Mouse (Mus musculus): ENCODE results near the gene Elf4.

Gene Elf4

DNA sequence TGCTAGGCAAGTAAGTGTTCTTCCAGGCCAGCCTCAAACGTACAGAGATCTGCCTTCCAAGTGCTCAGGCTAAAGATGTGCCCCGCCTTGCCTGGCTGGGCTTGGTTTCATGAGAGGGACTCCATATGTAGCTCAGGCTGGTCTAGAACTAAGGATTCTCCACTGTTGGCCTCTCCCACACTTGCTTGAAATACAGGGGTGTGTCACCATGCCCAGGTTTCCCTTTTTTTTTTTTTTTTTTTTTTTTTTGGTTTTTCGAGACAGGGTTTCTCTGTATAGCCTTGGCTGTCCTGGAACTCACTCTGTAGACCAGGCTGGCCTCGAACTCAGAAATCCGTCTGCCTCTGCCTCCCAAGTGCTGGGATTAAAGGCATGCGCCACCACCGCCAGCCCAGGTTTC lies 26.9 kb downstream of the Elf4 start:
- DNase-seq (ENCODE audit: low read depth) = peak; percentile 24

DNA sequence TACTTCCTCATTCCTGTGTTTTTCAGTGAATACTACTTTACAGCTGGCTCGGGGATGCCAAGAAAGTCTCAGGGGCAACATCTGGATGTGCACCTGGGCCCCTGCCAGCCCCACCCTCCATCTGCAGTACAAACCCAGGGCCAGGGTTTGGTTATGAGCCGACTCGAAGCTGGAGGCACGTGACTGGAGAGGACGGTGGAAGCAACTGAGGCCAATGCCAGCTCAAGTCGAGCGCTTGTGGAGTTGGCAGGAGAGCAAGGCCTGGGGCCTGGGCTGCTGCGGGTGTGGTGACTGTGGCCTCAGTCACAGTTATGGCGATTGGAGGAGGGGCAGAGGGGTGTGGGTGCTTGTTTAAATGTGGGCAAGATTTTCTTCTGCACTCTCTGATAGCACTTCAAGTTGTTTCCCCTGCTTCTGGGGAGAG lies 27.4 kb downstream of the Elf4 start:
- peak; percentile 70 for DNase-seq (ENCODE audit: low read depth)

DNA sequence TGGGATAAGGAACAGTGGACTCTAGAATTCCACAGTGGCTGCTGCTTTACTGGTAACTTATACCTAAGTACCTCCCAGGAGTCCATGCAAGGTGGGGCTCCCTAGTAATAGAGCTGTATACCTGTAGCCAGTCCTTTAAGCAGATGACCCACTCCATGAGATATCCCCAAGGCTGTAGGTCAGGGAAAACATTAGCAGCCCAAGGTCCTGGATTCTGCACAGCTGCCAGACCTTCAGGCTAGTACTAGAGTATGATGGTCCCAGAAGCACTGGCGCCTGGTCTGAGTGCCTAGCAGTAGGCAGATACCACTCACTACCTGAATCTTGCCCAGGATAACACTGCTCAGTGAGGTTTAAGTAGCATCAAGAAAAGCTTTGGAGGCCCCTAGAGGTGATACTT lies 28.7 kb downstream of the Elf4 start:
- no peak for DNase-seq (ENCODE audit: low read depth)

DNA sequence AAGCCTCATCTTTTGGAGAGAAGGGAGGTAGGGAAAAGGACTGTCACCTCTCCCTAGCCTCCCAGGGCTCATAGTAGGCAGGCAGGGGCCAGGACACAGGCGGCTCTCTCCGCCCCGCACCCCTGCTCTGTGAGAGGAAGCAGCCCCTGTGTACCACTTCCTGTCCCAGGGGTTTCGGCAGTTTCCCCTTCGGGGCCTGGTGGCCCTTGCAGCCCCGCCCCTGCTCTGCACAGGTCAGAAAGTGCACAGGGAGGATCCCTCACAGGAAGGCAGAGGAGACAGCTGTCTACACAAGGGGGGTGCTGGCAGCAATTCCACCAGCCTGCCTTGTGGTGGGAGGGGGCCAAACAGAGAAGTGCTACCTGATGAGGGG lies 29.4 kb downstream of the Elf4 start:
- DNase-seq (ENCODE audit: low read depth) = peak; percentile 84

DNA sequence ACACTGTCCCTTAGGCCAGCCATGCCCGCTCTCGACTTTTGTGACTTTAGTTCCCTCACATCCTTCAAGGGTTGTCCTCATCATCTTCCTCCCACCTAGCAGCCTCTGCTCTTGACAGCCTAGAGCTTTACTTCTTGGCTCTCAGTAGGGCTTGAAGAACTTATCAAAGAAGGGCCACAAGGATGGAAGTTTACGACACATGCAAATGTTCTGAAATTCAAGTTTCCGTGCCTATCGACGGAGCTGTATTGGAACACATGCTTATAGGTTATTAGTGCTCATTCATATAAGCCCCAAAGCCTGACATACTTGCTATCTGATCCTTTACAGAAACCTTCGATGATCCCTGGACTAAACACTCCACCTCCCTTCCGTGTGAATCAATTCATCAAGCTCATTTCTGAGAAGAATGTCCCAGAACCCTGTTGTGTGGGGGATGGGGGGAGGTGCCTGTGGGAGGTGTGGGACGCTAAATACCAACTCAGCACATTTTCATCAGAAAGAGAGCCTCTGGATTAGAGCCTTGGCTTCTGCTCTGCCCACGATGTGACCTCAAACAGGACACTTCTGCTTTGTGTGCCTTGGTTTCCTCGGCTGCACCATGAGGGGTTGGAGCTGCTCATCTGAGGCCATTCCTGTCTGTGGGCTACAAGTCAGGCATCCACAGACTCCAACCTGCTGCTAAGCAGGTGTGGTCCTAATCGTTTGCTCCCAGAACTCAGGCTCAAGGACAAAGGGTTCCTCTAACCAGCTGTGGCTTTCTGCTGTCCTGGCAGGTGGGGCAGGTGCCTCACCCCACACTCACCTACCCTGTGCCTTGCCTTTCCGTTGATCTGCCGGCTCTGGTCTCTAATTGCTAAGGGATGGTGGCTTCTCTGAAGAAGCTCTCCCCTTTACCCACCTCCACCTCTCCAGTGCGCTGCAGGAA lies 30.1 kb downstream of the Elf4 start:
- DNase-seq (ENCODE audit: low read depth) = no peak

DNA sequence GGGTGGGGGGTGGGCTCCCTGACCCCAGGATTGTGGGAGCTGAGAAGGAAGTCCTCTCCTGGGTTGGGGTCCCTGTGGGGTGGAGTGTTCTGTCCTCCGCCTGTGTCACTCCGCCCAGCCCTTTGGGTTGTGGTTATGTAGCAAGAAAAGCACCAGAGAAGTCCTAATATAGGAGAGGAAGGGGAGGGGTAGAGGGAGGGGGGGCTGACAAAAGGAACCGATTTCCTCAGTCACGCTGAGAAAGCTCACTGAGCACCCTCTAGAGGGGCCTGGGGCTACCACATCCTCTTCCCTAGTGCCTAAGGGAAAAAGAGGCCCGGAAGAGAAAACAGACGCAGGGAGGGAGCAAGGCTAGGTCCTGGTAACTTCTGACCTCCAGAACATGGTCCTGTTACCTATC lies 33.4 kb downstream of the Elf4 start:
- DNase-seq (ENCODE audit: low read depth) = peak; percentile 89

DNA sequence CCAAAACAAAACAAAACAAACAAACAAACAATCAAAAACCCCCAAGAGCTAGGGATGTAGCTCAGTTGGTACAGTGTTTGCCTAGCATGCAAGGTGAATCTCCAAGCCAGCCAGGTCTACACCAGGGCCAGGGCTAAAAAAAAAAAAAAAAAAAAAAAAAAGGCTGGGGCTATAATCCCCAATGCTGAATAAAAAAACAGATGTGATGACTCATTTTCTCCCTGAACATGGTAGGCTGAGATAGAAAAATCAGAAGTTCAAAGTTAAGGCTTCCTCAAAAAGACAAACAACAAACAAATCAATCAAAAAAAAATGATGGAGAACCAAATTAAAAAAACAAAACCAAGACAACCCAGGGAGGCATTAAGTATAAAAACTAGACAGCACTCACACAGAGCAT lies 33.8 kb downstream of the Elf4 start:
- DNase-seq (ENCODE audit: low read depth) = peak; percentile 70

DNA sequence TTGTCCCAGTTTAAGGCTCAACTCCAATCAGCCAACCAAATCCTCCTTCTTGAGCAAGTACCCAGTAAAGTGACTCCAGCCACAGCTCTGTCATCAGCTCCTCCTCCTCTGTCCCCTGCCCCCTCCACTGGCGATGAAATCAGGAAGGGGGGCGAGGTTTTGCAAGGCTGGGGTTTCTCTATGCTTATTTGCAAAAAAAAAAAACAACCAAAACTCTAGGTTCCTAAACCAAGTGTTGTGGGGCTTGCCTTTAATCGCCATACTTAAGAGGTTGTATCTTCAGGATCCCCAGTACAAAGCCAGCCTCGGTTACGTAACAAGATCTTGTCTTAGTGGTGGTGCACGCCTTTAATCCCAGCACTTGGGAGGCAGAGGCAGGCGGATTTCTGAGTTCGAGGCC lies 34.3 kb downstream of the Elf4 start:
- peak; percentile 60 for DNase-seq (ENCODE audit: low read depth)

DNA sequence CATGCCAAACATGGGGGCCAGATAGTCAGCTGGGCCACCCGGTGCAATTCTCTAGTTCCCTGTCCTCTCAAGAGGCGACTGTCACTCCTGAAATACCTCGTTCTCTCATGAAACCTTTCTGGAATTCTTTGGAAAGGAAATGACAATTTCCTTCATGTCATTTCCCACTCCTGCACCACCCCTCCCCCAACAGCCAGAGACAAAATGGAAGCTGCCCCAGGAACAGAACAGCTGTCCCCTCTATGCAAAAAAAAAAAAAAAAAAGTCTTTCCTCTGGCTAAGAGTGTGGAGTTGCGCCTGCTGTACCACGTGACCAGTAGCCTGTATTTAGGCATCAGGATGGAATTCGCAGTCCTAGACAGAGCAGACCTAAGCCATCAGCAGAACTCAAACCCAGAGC lies 34.7 kb downstream of the Elf4 start:
- no peak for DNase-seq (ENCODE audit: low read depth)

DNA sequence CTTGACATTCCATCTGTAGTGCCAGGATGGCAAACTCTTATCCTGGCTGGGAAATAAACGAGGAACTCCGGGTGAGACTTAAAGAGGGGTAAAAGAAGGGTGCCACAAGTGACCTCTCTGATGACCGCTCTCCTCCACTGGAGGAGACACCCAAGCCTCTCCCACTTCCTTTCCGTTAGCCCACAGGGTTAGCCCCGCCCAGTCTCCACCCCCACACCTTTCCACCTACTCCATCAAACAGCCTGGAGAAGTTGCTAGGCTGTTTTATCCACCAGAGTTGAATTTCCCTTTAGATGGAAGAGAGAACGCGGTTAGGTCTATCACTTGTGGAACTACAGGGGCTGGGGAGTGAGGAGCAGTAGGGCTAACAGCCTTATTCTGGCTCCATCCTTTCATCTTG lies 37.7 kb downstream of the Elf4 start:
- DNase-seq (ENCODE audit: low read depth) = peak; percentile 84

DNA sequence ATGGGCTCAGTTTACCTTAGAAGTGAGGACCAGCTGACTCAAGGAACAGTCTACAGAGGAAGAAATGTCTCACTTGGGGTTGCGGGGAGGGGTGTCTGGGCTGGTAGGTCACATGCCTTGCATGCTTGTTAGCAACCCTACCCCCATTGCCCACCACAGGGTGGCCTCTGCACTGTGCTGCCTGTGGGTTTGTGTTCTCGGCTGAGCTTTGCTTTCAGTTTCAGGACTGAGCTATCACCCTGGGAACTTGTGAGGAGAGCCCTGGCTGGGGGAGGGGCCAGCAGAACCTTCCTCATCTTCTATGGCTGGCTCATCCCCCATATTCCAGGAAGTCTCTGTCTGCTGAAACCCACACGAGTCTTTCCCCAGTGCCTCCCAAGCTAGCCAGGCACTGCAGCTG lies 38.3 kb downstream of the Elf4 start:
- peak; percentile 88 for DNase-seq (ENCODE audit: low read depth)

DNA sequence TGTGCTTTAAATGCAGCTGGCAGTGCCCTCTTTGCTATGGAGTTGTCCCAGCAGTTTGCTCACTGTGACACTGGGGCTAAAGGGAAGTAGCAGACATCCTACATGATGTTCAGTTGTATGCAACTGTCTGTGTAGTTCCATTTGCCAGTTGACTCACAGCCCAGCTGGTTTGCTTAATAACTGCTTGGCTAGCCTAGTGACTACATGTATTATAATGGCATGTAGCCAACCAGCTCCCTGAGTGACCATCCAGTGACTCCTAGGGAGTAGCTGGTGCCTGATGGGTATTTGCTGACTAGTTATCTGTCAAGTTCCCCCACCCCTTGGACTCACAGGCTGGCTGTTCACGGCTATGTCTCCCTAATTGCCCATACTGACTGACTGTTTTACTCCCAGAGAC lies 39.3 kb downstream of the Elf4 start:
- peak; percentile 81 for DNase-seq (ENCODE audit: low read depth)

DNA sequence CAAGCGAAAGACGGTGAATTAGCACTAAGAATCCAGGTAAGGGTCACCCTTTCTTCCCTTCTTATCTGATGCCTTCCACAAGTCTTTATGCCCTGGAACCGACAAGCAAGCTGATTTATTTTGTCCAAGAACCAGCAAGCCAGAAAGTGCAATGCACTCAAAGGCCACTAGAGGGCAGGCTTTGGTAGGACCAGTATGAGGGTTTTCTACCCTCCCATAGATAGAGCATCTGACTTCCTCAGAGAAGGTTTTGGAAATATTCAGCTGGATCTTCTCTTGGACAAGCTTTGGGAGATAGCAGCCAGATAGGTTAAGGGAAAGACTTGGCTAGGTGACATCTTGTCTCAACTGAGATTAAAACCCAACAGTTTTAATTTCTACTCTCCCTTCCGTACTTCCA lies 39.9 kb downstream of the Elf4 start:
- peak; percentile 78 for DNase-seq (ENCODE audit: low read depth)

DNA sequence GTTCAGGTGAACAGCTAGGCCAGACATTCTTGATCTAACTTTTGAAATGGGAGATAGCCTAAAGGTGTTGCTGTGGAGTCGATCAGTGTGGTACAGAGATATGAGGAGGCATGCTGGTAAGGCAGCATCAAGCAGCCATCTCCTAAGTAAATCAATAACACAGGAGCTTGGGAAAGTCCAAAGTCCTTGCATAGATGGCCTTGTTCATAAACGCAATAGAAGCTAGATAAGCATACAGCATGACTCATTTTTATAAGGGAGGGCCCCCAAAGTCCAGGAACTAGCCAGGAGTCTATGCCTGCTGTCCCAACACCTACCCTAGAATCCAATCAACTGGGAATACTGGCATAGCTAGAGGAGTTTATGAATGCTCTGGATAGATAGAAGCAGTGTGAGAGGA lies 44.5 kb downstream of the Elf4 start:
- no peak for DNase-seq (ENCODE audit: low read depth)

DNA sequence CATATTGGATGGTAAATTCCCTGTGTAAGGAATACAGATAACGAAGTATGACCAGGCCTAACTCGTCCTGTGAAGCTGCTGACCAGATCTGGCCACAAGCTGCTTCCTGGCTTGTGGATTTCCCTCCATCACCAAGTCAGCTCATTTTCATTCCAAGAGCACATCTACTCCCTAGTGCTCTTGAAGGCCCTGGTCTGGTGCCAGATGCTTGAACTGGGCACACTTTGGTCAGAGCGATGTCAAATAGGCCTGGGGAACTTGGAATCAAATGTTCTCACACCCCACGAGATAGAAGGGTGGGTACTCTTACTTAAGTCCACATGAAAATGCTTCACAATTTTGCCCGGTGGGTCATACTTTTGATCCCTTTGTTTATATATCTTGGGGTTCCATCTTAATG lies 48.6 kb downstream of the Elf4 start:
- DNase-seq (ENCODE audit: low read depth) = no peak

DNA sequence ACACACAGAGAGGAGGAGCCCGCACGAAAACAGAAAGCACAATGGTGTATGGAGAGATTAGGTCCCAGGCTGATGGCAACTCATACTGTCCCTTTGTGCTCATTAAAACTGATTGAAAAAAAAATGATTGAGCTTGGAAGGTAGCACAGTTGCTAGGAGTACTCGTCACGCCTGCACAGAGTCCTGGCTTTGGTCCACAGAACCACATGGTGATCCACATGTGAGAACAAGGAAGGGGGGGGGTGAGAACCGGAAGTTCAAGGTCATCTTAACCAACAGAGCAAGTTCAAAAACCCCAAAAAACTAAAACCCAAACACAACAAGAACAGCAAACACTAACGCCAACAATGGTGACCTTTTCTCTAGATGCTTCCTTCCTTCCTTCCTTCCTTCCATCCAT lies 50.3 kb downstream of the Elf4 start:
- DNase-seq (ENCODE audit: low read depth) = no peak

DNA sequence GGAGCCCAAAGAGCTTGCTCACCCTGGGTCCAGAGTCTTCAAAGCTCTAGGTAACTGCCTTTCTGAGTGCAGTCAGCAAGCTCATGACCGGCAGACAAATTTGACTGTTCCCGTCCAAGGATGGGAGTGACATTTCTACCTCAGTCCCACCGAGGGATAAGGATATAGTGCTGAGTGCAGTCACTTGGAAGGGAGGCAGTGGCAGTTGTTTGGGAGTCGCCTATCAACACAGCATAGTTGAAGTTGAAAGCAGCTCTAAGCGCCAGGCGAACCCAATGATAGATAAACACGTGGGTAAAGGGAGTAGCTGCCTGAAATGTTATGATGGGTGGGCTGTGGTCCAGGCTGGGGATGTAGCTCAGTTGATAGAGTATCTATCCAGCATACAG lies 52.5 kb downstream of the Elf4 start:
- DNase-seq (ENCODE audit: low read depth) = no peak

DNA sequence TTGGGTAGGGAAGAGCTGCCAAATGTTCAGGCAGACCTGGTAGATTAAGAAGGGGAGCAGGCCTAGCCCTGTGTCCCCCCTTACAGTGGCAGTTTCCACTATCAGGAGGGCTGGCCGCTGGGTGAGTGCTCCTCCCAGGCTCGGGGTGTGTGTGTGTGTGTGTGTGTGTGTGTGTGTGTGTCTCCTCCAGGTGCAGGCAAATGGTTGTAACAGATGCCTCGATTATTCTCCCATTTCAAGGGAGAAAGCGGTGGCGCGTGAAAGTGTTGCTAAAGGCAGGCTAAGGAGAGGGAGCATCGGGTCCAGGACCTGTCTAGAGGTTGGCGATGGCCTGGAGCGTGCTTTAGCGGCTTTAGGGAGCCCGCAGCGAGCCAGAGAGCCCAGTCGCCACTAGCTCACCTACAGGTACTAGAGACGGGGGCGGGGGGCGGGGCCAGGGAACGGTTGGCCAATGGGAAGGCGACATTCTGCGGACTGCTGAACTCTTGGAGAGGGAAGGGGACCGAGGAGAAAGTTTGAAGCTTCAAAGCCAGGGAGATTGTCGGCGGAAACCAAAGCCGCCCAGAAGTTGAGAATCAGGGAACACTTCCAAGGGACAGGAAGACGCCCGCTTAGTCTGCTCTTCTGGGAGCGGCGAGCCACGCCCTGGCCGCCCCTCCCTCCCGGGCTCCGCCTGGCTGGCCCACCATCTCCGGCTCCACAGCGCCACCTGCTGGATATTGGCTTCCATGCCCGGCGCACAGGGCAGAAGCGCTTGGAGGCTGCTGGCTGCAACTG lies 53.1 kb downstream of the Elf4 start:
- DNase-seq (ENCODE audit: low read depth) = peak; percentile 77

DNA sequence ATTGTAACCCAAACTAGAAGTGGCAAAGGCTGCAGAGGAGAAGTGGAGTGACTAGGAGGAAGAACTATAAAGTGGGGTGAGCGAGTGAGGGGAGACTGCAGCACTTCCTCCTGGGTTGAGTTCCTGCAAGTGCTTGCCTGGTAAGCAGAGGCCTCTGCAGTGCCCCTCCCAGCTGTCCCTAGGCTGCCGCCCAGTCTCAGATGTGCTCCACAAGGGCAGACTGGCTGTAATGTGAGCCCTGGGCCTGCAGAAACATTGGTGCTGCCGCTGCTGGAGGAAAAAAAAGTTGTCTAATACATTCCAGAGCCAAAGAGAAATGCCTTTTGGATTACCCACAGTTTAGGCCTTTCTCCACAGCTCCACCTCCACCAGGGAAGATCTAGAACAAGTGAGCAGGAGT lies 57.8 kb downstream of the Elf4 start:
- DNase-seq (ENCODE audit: low read depth) = no peak

DNA sequence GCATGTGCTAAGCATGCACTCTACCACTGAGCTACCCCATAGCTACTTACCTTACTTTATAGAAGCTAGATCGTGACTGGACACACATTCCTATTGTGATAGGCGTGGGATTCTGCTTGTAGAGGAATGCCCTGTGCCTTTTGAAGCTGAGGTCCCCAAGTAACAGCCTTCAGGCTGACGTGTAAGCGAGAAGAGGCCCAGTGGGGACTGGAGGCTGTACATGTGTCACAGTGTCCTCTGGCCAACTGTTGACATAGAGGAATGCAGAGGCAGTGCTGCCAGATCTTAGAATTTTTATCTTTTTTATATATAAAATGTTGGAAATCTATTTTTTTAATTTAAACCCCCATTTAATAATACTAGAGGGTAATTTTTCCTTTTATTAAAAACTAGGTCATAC lies 62.9 kb downstream of the Elf4 start:
- DNase-seq (ENCODE audit: low read depth) = no peak

DNA sequence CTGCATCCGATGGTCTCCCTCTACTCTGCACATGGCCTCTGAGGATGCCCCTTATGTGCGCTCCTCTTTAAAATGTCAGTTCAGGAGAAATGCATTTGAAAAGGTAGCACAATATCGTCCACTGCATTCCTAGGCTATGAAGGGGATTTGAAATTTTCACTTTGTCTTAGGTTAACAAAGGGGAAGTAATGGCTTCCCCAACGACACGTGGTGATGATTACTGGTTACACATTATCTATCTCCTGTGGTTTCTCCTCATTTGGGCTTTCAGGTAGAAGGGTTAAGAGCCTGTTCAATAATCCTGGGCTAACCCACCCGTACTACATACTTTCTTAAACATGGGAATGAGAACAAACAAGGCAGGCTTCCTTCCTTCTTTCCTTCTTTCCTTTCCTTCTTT lies 73.6 kb downstream of the Elf4 start:
- no peak for DNase-seq (ENCODE audit: low read depth)

DNA sequence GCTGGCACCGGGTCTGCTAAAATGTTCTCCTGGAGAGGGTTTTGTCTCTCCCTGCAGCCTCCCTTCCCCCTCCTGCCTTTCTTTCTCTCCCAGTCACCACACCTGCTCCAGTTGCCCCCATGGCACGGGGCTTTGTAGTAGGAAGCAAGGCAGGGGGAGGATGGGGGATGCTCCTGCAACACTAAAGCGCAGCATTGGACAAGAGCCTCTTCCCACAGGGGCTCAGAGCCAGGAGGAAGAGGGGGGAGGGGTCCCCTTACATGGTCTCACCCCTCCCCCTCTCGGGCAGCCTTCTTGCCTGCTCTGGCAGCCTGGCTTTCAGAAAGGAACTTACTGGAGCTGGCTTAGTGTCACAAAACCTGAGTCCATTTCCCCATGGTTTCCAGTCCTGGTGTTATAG lies 77.0 kb downstream of the Elf4 start:
- DNase-seq (ENCODE audit: low read depth) = no peak

DNA sequence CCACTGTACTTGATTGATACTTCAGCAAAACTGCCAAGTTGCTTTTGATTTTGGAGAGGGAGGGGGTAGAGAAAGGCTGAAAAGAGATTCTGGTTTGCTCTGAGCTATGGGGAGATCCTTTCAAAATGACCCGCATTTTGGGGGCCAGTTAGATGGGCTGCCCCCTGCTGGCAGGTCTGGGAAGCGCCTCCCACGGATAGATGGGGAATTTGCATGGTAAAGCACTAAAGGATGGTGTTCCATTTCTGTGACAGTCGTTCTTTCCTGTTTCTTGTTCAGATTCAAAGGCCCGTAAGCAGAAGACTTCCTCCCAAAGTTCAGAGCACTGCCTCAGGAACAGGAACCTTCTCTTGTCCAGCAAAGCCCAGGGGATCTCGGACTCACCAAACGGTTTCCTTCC lies 79.3 kb downstream of the Elf4 start:
- DNase-seq (ENCODE audit: low read depth) = peak; percentile 34

DNA sequence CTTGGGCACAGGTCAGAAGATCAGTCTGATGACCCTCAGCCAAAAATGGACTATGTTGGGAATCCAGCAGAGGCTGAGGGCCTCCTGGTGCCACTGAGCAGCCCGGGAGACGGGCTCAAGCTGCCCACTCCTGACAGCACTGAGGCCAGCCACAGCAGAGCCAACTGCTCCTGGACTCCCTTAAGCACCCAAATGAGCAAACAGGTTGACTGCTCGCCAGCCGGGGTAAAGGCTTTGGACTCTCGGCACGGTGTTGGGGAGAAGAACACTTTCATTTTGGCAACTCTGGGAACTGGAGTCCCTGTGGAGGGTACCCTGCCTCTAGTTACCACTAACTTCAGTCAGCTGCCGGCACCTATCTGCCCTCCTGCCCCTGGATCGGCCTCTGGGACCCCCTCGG lies 95.1 kb downstream of the Elf4 start:
- DNase-seq (ENCODE audit: low read depth) = no peak
